ENCODE assay signal across 18 mouse cellular contexts in genomic region chr16:94863475-94863874, GRCm38 (mm10).
"Had no signal": no experiment of that assay in that cellular context is flagged by ENCODE, and none has a peak within 500 bp of the region (broad histone marks: within the 10 kb centered on the region; RNA-seq: fewer than 3 reads in every experiment).

No protein-coding gene starts in this region.

- H3K27me3 ChIP-seq: liver, embryonic 13.5 days; megakaryocyte, embryonic 14.5 days; midbrain, embryonic 13.5 days; neural tube, embryonic 13.5 days had no signal

- H3K36me3 ChIP-seq: liver, embryonic 13.5 days; midbrain, embryonic 10.5 days; midbrain, embryonic 13.5 days; neural tube, embryonic 13.5 days had no signal

- H3K9ac ChIP-seq: liver, embryonic 13.5 days; lung, embryonic 14.5 days; midbrain, embryonic 13.5 days; neural tube, embryonic 13.5 days had no signal

- H3K4me2 ChIP-seq: liver, embryonic 13.5 days; lung, embryonic 14.5 days; midbrain, embryonic 13.5 days; neural tube, embryonic 13.5 days had no signal

- ATAC-seq: lung, postnatal 0 days; midbrain, embryonic 13.5 days; midbrain, embryonic 16.5 days had no signal

- H3K4me1 ChIP-seq: liver, embryonic 13.5 days; megakaryocyte, embryonic 14.5 days; midbrain, embryonic 10.5 days; midbrain, embryonic 13.5 days; neural tube, embryonic 13.5 days had no signal

- H3K9me3 ChIP-seq: liver, embryonic 13.5 days; midbrain, embryonic 10.5 days; neural tube, embryonic 13.5 days had no signal

- DNase-seq: kidney, postnatal 25 days; layer of hippocampus, adult 9-11 months; liver, embryonic 13.5 days; lung, embryonic 14.5 days; retina, postnatal 1 day; right cerebral cortex, postnatal 25 days; thymus, adult 18-20 months; thymus, postnatal 36 days had no signal

- H3K27ac ChIP-seq: kidney, postnatal 0 days; layer of hippocampus, adult 2 months; liver, embryonic 13.5 days; macrophage; midbrain, embryonic 10.5 days; midbrain, embryonic 13.5 days; neural tube, embryonic 13.5 days had no signal

- H3K4me3 ChIP-seq: layer of hippocampus, adult 2 months; liver, embryonic 13.5 days; megakaryocyte, embryonic 14.5 days; midbrain, embryonic 10.5 days; midbrain, embryonic 13.5 days; myocyte; neural tube, embryonic 13.5 days had no signal
